Mouse (Mus musculus) ES-E14 (cell line): ENCODE data around the gene Pole. TPM values are rescaled to one million over a fixed set of nuclear protein-coding genes. Genes with fewer than 3 reads are reported as not detected.

Source experiments
- DNase-seq: peaks from one replicate; pipeline ENCODE4 v3.0.0-alpha.2; 2013; ENCODE audit warnings: low read depth, low spot score
- H3K27ac ChIP-seq: 2 replicates; pipeline ENCODE4 v1.5.1; 2012; ENCODE audit warnings: low read depth, mild to moderate bottlenecking, low read length, moderate library complexity, mixed read lengths; ENCODE audit not compliant: poor library complexity, insufficient read depth, severe bottlenecking
- H3K36me3 ChIP-seq: 2 replicates; pipeline ENCODE4 v1.6.1; 2012; ENCODE audit warnings: mild to moderate bottlenecking, low read length, moderate library complexity, mixed read lengths; ENCODE audit not compliant: control insufficient read depth, poor library complexity, insufficient read depth, severe bottlenecking
- H3K4me1 ChIP-seq, 2 experiments: fragments of 150-350 bp in 1 of 2; sonication (generic) in 1 of 2; 2 replicates each; pipeline ENCODE4 v1.6.1; 2012; ENCODE audit warnings: low read length in 2 of 2, mild to moderate bottlenecking in 1 of 2, mixed read lengths in 1 of 2; ENCODE audit not compliant: control insufficient read depth in 2 of 2, insufficient read depth in 2 of 2, poor library complexity in 1 of 2
- H3K4me3 ChIP-seq, 2 experiments: fragments of 150-350 bp in 1 of 2; sonication (generic) in 1 of 2; 2 replicates each; pipeline ENCODE4 v1.5.1; 2012; ENCODE audit warnings: low read length in 2 of 2, low read depth in 1 of 2, mild to moderate bottlenecking in 1 of 2, mixed read lengths in 1 of 2; ENCODE audit not compliant: insufficient read depth in 1 of 2, poor library complexity in 1 of 2, severe bottlenecking in 1 of 2
- H3K9ac ChIP-seq: 2 replicates; pipeline ENCODE4 v1.6.1; 2012; ENCODE audit warnings: low read depth, mild to moderate bottlenecking, low read length, mixed read lengths; ENCODE audit not compliant: poor library complexity, insufficient read depth, severe bottlenecking
- H3K9me3 ChIP-seq: fragments of 150-350 bp; sonication (generic); 2 replicates; pipeline ENCODE4 v1.6.1; 2012; ENCODE audit warnings: low read depth, mild to moderate bottlenecking, low read length; ENCODE audit not compliant: control insufficient read depth, insufficient read depth
- CHD2 ChIP-seq: IDR thresholded peaks from 2 replicates; pipeline ENCODE4 v1.6.1; 2014; ENCODE audit warnings: mild to moderate bottlenecking, low read depth, low read length, inconsistent platforms
- HCFC1 ChIP-seq: IDR thresholded peaks from 2 replicates; pipeline ENCODE4 v1.6.1; 2012; ENCODE audit warnings: low read length, inconsistent platforms, borderline replicate concordance; ENCODE audit not compliant: insufficient read depth
- MAFK ChIP-seq: IDR thresholded peaks from 2 replicates; pipeline ENCODE4 v1.6.1; 2014; ENCODE audit warnings: mild to moderate bottlenecking, low read depth, low read length, inconsistent platforms; ENCODE audit not compliant: insufficient read depth
- ZC3H11A ChIP-seq: IDR thresholded peaks from 2 replicates; pipeline ENCODE4 v1.6.1; 2012; ENCODE audit warnings: low read depth, mild to moderate bottlenecking, inconsistent platforms, low read length, borderline replicate concordance
- ZNF384 ChIP-seq: IDR thresholded peaks from 2 replicates; pipeline ENCODE4 v1.6.1; 2012; ENCODE audit warnings: low read depth, low read length, inconsistent platforms
- in situ Hi-C, 2 experiments: fragments of 600-800 bp; cut with MboI; formaldehyde crosslinking; loops; one replicate each; pipeline ENCODE4 v1.15.1; 2025; ENCODE audit warnings: low sequenced_read_pairs in 2 of 2, inconsistent platforms in 1 of 2; ENCODE audit not compliant: unreplicated experiment in 2 of 2
- total RNA-seq: library from RNA; depleted of rRNA; stranded (reverse); fragments of 300-350 nt; gene quantifications from 2 replicates; pipeline ENCODE4 v1.2.3, GENCODE M21; 2012

Gene Pole
- total RNA-seq, 1 experiment, result 77.7 TPM

DNA sequence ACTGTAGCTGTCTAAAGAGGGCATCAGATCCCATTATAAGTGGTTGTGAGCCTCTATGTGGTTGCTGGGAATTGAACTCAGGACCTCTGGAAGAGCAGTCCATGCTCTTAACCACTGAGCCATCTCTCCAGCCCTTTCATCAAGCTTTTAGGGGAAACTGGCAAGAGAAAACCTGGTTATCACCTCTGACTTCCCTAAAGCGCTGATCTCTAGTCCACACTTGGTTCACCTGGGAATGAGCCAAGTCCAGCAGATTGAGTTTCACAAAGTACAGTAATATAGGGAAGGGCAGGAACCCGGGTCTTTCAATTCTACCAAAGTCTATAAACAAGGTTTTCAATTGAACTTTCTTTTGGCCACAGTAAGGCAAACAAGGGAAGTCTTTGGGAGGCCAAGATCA lies 4.1 kb upstream of the Pole start:
- DNase-seq, result no peak
- Histone ChIP-seq H3K4me3 (no peak overlapping the region), H3K27ac (no peak overlapping the region), H3K9me3 (no peaks in the 10 kb centered on the region), H3K4me1 (no peaks in the 10 kb centered on the region), H3K36me3 (no peaks in the 10 kb centered on the region), H3K9ac (no peak overlapping the region)
- in situ Hi-C loops, result no loop called here
- TF ChIP-seq CHD2 (no peak), ZC3H11A (no peak), HCFC1 (no peak), ZNF384 (no peak), MAFK (no peak)

DNA sequence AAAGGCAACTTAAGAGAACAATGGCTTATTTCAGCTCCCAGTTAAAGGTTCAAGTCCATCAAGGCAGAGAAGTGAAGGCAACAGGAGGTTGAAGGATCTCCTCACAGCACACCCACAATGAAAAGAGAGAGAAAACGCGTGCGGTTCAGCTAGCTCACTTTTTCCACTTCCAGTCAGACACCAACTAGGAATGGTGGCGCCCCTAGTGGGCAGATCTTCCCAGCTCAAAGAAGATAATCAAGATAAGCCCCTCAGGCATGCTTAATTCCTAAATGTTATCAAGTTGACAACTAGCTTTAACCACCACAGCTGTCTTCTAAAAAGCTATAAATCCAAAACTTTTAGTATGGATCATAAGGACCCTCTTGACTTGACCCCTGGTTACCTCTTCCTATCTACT lies 1.6 kb upstream of the Pole start:
- Histone ChIP-seq H3K4me3 (peak overlapping the region in 1 of 2 experiments; percentile 100; a peak in 1 of 4 replicates), H3K9ac (no peak overlapping the region), H3K4me1 (no peaks in the 10 kb centered on the region), H3K9me3 (no peaks in the 10 kb centered on the region), H3K36me3 (peaks cover 3% of the 10 kb centered on the region), H3K27ac (no peak overlapping the region)
- in situ Hi-C loops, result no loop called here
- DNase-seq, result peak; percentile 74
- no peak for TF ChIP-seq HCFC1
- TF ChIP-seq MAFK, result no peak
- no peak for TF ChIP-seq ZC3H11A
- TF ChIP-seq CHD2, result no peak
- no peak for TF ChIP-seq ZNF384

DNA sequence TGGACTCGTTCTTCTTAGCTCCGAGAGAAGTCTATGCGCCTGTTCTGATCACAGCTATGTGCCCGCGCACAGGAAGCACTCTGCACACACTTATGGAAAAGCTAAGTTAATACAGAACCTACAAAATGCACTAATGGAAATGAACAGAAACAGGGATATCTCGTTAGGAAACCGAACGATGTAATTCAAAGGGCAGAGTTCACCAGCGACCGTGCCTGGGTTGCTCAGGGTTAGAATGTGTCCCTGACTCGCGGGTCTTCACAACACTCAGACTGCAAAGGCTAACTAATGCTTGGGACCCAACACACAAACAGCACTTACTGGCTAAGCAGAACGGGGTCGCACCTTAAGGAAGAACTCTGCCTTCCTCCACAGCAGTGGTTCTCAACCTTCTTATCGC lies 950 bp upstream of the Pole start:
- TF ChIP-seq HCFC1 (no peak), ZC3H11A (no peak), MAFK (no peak), CHD2 (no peak), ZNF384 (no peak)
- in situ Hi-C loops, result no loop called here
- H3K36me3 ChIP-seq, result peaks cover 3% of the 10 kb centered on the region
- no peak for DNase-seq
- no peaks in the 10 kb centered on the region for H3K9me3 ChIP-seq
- peak overlapping the region; percentile 70 for H3K9ac ChIP-seq
- H3K4me1 ChIP-seq, result no peaks in the 10 kb centered on the region
- peak overlapping the region; percentile 85 to 100 for H3K4me3 ChIP-seq
- H3K27ac ChIP-seq, result no peak overlapping the region

DNA sequence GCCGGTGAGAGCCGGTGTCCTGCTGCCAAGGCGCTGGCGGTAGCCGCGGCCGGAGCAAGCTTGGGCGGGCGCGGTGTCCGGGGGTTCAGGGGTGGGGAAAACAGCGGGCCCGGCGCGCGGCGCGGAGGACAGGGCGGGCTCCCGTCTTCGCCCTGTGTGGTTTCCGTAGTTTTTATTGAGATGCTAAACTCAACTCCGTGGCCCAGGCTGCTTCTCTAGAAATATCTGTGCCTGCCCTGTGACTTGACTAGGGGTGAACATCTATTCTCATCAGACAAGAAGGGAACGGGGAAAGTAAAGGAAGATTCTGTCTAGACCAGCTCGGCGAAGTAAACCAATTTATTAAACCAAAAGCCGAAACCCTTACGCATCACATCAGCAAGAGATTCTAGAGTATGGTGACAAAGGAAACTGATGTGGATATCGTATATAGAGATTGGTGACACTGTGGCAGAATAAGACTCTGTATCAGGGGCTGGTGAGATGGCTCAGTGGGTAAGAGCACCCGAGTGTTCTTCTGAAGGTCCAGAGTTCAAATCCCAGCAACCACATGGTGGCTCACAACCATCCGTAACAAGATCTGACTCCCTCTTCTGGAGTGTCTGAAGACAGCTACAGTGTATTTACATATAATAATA lies 459 bp downstream of the Pole start:
- no peak for DNase-seq
- Histone ChIP-seq H3K9ac (peak overlapping the region; percentile 96), H3K36me3 (peaks cover 9% of the 10 kb centered on the region), H3K9me3 (no peaks in the 10 kb centered on the region), H3K4me1 (no peaks in the 10 kb centered on the region), H3K27ac (peak overlapping the region; percentile 78), H3K4me3 (peak overlapping the region; percentile 80 to 100)
- TF ChIP-seq MAFK (no peak), HCFC1 (no peak), CHD2 (no peak), ZNF384 (no peak), ZC3H11A (no peak)
- in situ Hi-C loops, result no loop called here

DNA sequence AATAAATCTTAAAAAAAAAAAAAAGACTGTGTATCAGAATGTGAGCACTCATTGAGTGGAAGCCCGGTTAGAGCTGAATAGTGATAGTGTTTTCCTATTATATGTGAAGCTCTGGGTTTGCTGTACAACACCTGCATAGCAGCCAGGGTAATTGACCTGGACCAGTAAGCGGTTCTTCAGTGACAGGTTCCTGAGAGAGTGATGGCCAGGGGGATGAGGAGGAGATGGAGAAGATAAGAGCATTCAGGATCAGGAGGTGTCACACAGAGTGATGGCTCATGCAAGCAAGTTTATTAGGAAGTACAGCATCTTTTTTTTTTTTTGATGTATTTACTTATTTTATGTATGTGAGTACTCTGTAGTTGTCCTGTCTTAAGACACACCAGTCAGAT lies 974 bp downstream of the Pole start:
- DNase-seq, result no peak
- H3K9me3 ChIP-seq, result no peaks in the 10 kb centered on the region
- TF ChIP-seq HCFC1 (no peak), MAFK (no peak), ZNF384 (no peak), ZC3H11A (no peak), CHD2 (no peak)
- H3K27ac ChIP-seq, result no peak overlapping the region
- peaks cover 9% of the 10 kb centered on the region for H3K36me3 ChIP-seq
- H3K4me3 ChIP-seq, result peak overlapping the region; percentile 80 to 100
- H3K9ac ChIP-seq, result peak overlapping the region; percentile 50
- no peaks in the 10 kb centered on the region for H3K4me1 ChIP-seq
- in situ Hi-C loops, result no loop called here
